Mouse (Mus musculus) kidney, postnatal 14 days (tissue): ENCODE data around the gene Cryzl1.

ENCODE experiments used
- DNase-seq: peaks from one replicate; pipeline ENCODE4 v3.0.0; 2022; ENCODE audit warnings: mixed read lengths

Gene Cryzl1

GRCm38 (mm10) chr16:91738505-91738904, 9.7 kb upstream of the Cryzl1 start:
- DNase-seq = no peak

- DNase-seq = no peak
Observed at GRCm38 (mm10) chr16:91736046-91736816, 7.5 kb upstream of the Cryzl1 start.

- no peak for DNase-seq
Observed at GRCm38 (mm10) chr16:91734771-91735170, 6.0 kb upstream of the Cryzl1 start.

GRCm38 (mm10) chr16:91732816-91733215, 4.0 kb upstream of the Cryzl1 start:
- no peak for DNase-seq

- DNase-seq = peak; percentile 27
Observed at GRCm38 (mm10) chr16:91730446-91730845, 1.7 kb upstream of the Cryzl1 start.

- peak; percentile 54 for DNase-seq
Observed at GRCm38 (mm10) chr16:91729821-91730441, 1.2 kb upstream of the Cryzl1 start.

- peak; percentile 99 for DNase-seq
Observed at GRCm38 (mm10) chr16:91729066-91729482, 299 bp upstream of the Cryzl1 start, which contains the start of gene Itsn1. Gene Itsn1 (plus strand): TSS chr16:91729281.

GRCm38 (mm10) chr16:91727433-91727832, 1.3 kb downstream of the Cryzl1 start:
- DNase-seq = no peak

GRCm38 (mm10) chr16:91724247-91724646, 4.5 kb downstream of the Cryzl1 start:
- peak; percentile 62 for DNase-seq

- DNase-seq = no peak
Observed at GRCm38 (mm10) chr16:91717399-91717798, 11.4 kb downstream of the Cryzl1 start.

- DNase-seq = no peak
Observed at GRCm38 (mm10) chr16:91716927-91717349, 11.8 kb downstream of the Cryzl1 start.

- no peak for DNase-seq
Observed at GRCm38 (mm10) chr16:91710241-91710640, 18.5 kb downstream of the Cryzl1 start.

GRCm38 (mm10) chr16:91704603-91705340, 24.0 kb downstream of the Cryzl1 start:
- no peak for DNase-seq

- no peak for DNase-seq
Observed at GRCm38 (mm10) chr16:91702771-91703188, 26.0 kb downstream of the Cryzl1 start.

- peak; percentile 38 for DNase-seq
Observed at GRCm38 (mm10) chr16:91701908-91702307, 26.9 kb downstream of the Cryzl1 start.

- DNase-seq = no peak
Observed at GRCm38 (mm10) chr16:91698995-91699394, 29.8 kb downstream of the Cryzl1 start.

- peak; percentile 31 for DNase-seq
Observed at GRCm38 (mm10) chr16:91695108-91695755, 33.5 kb downstream of the Cryzl1 start.

GRCm38 (mm10) chr16:91694455-91695084, 34.2 kb downstream of the Cryzl1 start:
- peak; percentile 79 for DNase-seq

- DNase-seq = no peak
Observed at GRCm38 (mm10) chr16:91689791-91690190, 39.0 kb downstream of the Cryzl1 start.

- peak; percentile 97 for DNase-seq
Observed at GRCm38 (mm10) chr16:91688619-91689334, 40.0 kb downstream of the Cryzl1 start, which contains the start of gene Donson. Gene Donson (minus strand): TSS chr16:91688770.

- no peak for DNase-seq
Observed at GRCm38 (mm10) chr16:91688023-91688618, 40.7 kb downstream of the Cryzl1 start.
